Mouse (Mus musculus) liver, embryonic 11.5 days (tissue): ENCODE measurements around the gene Plekhh2. TPM values are rescaled to one million over a fixed set of nuclear protein-coding genes. Genes with fewer than 3 reads are reported as not detected.

Source experiments
- ATAC-seq: fragments of 200-750 bp; cut with Nextera tagmentation; replicated peaks from 2 replicates; pipeline ENCODE4 v1.8.0; 2017; ENCODE audit warnings: moderate number of reproducible peaks, mild to moderate bottlenecking, moderate TSS enrichment, moderate library complexity; ENCODE audit not compliant: low FRiP score
- DNase-seq: peaks from one replicate; pipeline ENCODE4 v3.0.0-alpha.2; 2017; ENCODE audit warnings: low spot score
- H3K27ac ChIP-seq: fragments of 300-500 bp; sonication (generic); 2 replicates; pipeline ENCODE4 v1.5.1; 2014; ENCODE audit warnings: mild to moderate bottlenecking, low read depth, low read length, control low read depth
- H3K27me3 ChIP-seq: fragments of 300-500 bp; sonication (generic); replicated peaks from 2 replicates; pipeline ENCODE4 v1.6.1; 2014; ENCODE audit warnings: low read length, mixed read lengths; ENCODE audit not compliant: control insufficient read depth, insufficient read depth
- H3K36me3 ChIP-seq: fragments of 300-500 bp; sonication (generic); 2 replicates; pipeline ENCODE4 v1.6.1; 2014; ENCODE audit warnings: mild to moderate bottlenecking, low read length, moderate library complexity, mixed read lengths; ENCODE audit not compliant: control insufficient read depth, insufficient read depth
- H3K4me1 ChIP-seq: fragments of 300-500 bp; sonication (generic); replicated peaks from 2 replicates; pipeline ENCODE4 v1.6.1; 2014; ENCODE audit warnings: low read length, mixed read lengths; ENCODE audit not compliant: control insufficient read depth, insufficient read depth
- H3K4me2 ChIP-seq: fragments of 300-500 bp; sonication (generic); 2 replicates; pipeline ENCODE4 v1.6.1; 2014; ENCODE audit warnings: mild to moderate bottlenecking, control low read depth, moderate library complexity
- H3K4me3 ChIP-seq: fragments of 300-500 bp; sonication (generic); 2 replicates; pipeline ENCODE4 v1.5.1; 2014; ENCODE audit warnings: low read depth, low read length, control low read depth
- H3K9ac ChIP-seq: fragments of 300-500 bp; sonication (generic); 2 replicates; pipeline ENCODE4 v1.6.1; 2014; ENCODE audit warnings: low read depth, low read length, control low read depth
- H3K9me3 ChIP-seq: fragments of 300-500 bp; sonication (generic); 2 replicates; pipeline ENCODE4 v1.6.1; 2016; ENCODE audit warnings: low read length, inconsistent platforms, mixed read lengths; ENCODE audit not compliant: control insufficient read depth
- WGBS: fragments of 180-500 bp; shearing (Covaris S2); extraction: QIAGEN DNeasy Blood & Tissue Kit; methylation state at CpG from one replicate; pipeline ENCODE4 v1.1.7; 2014; 5-methylcytosine and 5-hydroxymethylcytosine counted together
- polyA plus RNA-seq: library from polyadenylated mRNA; unstranded; fragments of >200 nt; fragmentation: Nextera tagmentation; extraction: Ambion mirVana; gene quantifications from 2 replicates; pipeline ENCODE4 v1.2.1, GENCODE M21; 2014

Gene Plekhh2
- polyA plus RNA-seq: 2.1 and 2.4 TPM in 2 replicates

- 1% methylated on average over 79 of the region's 79 CpGs for WGBS
- Histone ChIP-seq H3K27me3 (peaks cover 24% of the 10 kb centered on the region), H3K27ac (no peak within 1 kb of the TSS), H3K9me3 (no peaks in the 10 kb centered on the region), H3K36me3 (no peaks in the 10 kb centered on the region), H3K4me2 (peak within 1 kb of the TSS; percentile 74), H3K4me1 (no peaks in the 10 kb centered on the region), H3K4me3 (peak within 1 kb of the TSS; percentile 59), H3K9ac (peak within 1 kb of the TSS; percentile 52; the same call in 1 of the 2 replicates)
- DNase-seq: peak; percentile 66
- ATAC-seq: peak; percentile 74
Measured at GRCm38 (mm10) chr17:84511682-84512515, at the start of gene Plekhh2. Gene Plekhh2, plus strand, starts transcription at chr17:84511895.

- WGBS: under 1% methylated on average over 67 of the region's 67 CpGs
- ATAC-seq: peak; percentile 97
- H3K4me3 ChIP-seq: peak within 1 kb of the TSS; percentile 89
Measured at GRCm38 (mm10) chr17:84465753-84466608, 45.7 kb upstream of the Plekhh2 start, which contains the start of gene Thada. Gene Thada, minus strand, starts transcription at chr17:84466205.

GRCm38 (mm10) chr17:84474312-84474711, 37.4 kb upstream of the Plekhh2 start:
- no peak overlapping the region for H3K27ac ChIP-seq
- H3K9me3 ChIP-seq: no peaks in the 10 kb centered on the region
- no peak for ATAC-seq
- no peak overlapping the region for H3K4me3 ChIP-seq
- no peaks in the 10 kb centered on the region for H3K4me1 ChIP-seq
- DNase-seq: no peak
- H3K4me2 ChIP-seq: no peak overlapping the region
- H3K9ac ChIP-seq: no peak overlapping the region
- no peaks in the 10 kb centered on the region for H3K27me3 ChIP-seq
- no peaks in the 10 kb centered on the region for H3K36me3 ChIP-seq
- 60% methylated on average over 4 of the region's 4 CpGs for WGBS

More at GRCm38 (mm10) chr17:84465753-84466608, 45.7 kb upstream of the Plekhh2 start, which contains the start of gene Thada:
- H3K4me2 ChIP-seq: peak within 1 kb of the TSS; percentile 90
- H3K4me1 ChIP-seq: peaks cover 3% of the 10 kb centered on the region
- peak within 1 kb of the TSS; percentile 84 for H3K9ac ChIP-seq
- peak; percentile 97 for DNase-seq
- no peaks in the 10 kb centered on the region for H3K27me3 ChIP-seq
- H3K27ac ChIP-seq: peak within 1 kb of the TSS; percentile 65
- H3K36me3 ChIP-seq: peaks cover 2% of the 10 kb centered on the region; the same call in 1 of the 2 replicates
- H3K9me3 ChIP-seq: no peaks in the 10 kb centered on the region

GRCm38 (mm10) chr17:84477176-84477575, 34.5 kb upstream of the Plekhh2 start:
- Histone ChIP-seq H3K4me2 (no peak overlapping the region), H3K9me3 (no peaks in the 10 kb centered on the region), H3K9ac (no peak overlapping the region), H3K27me3 (no peaks in the 10 kb centered on the region), H3K4me3 (no peak overlapping the region), H3K27ac (no peak overlapping the region), H3K4me1 (no peaks in the 10 kb centered on the region), H3K36me3 (no peaks in the 10 kb centered on the region)
- ATAC-seq: no peak
- 78% methylated on average over 5 of the region's 5 CpGs for WGBS
- DNase-seq: no peak

GRCm38 (mm10) chr17:84478276-84478675, 33.4 kb upstream of the Plekhh2 start:
- no peak for ATAC-seq
- no peaks in the 10 kb centered on the region for H3K36me3 ChIP-seq
- DNase-seq: no peak
- no peaks in the 10 kb centered on the region for H3K27me3 ChIP-seq
- H3K9me3 ChIP-seq: no peaks in the 10 kb centered on the region
- no peak overlapping the region for H3K4me2 ChIP-seq
- H3K9ac ChIP-seq: no peak overlapping the region
- no peak overlapping the region for H3K4me3 ChIP-seq
- whole genome bisulfite sequencing: 81% methylated on average over 4 of the region's 4 CpGs
- H3K27ac ChIP-seq: no peak overlapping the region
- no peaks in the 10 kb centered on the region for H3K4me1 ChIP-seq

- Histone ChIP-seq H3K9me3 (no peaks in the 10 kb centered on the region), H3K27ac (no peak overlapping the region), H3K36me3 (no peaks in the 10 kb centered on the region), H3K4me2 (no peak overlapping the region), H3K27me3 (no peaks in the 10 kb centered on the region), H3K4me3 (no peak overlapping the region), H3K9ac (no peak overlapping the region), H3K4me1 (no peaks in the 10 kb centered on the region)
- DNase-seq (no peak), ATAC-seq (no peak)
- 58% methylated on average over 15 of the region's 15 CpGs for WGBS
Measured at GRCm38 (mm10) chr17:84480464-84481355, 31.0 kb upstream of the Plekhh2 start.

- Histone ChIP-seq H3K9ac (no peak overlapping the region), H3K36me3 (no peaks in the 10 kb centered on the region), H3K4me3 (no peak overlapping the region), H3K27ac (no peak overlapping the region), H3K4me2 (no peak overlapping the region), H3K27me3 (no peaks in the 10 kb centered on the region), H3K9me3 (no peaks in the 10 kb centered on the region), H3K4me1 (no peaks in the 10 kb centered on the region)
- 74% methylated on average over 3 of the region's 3 CpGs for WGBS
- ATAC-seq (no peak), DNase-seq (no peak)
Measured at GRCm38 (mm10) chr17:84482831-84483230, 28.9 kb upstream of the Plekhh2 start.
